Mouse (Mus musculus): Measurements from ENCODE around the gene Mdc1. TPM values are rescaled to one million over a fixed set of nuclear protein-coding genes. Genes with fewer than 3 reads are reported as not detected.
A peak's percentile ranks its signal among the peaks of the same experiment; 100 is the strongest.

Mdc1 gene
- total RNA-seq, 2 experiments from 2014 or later = 5.4 to 6.9 TPM

GRCm38 (mm10) chr17:35821439-35822430 is 19.6 kb upstream of the Mdc1 start, which contains the start of gene Ier3:
Ier3 (plus strand) TSS chr17:35821684.
- peak; percentile 83 for DNase-seq

GRCm38 (mm10) chr17:35822564-35822963 is 18.8 kb upstream of the Mdc1 start:
- no peak for DNase-seq
- intact Hi-C loops (cut with DNase I; ENCODE audit: low total_unique reads) = no loop called here

More at GRCm38 (mm10) chr17:35821439-35822430, 19.6 kb upstream of the Mdc1 start, which contains the start of gene Ier3:
- intact Hi-C loops (cut with DNase I; ENCODE audit: low total_unique reads) = no loop called here

- intact Hi-C loops (cut with DNase I; ENCODE audit: low total_unique reads) = no loop called here
- DNase-seq = peak; percentile 89
Observed at GRCm38 (mm10) chr17:35822964-35823937, 18.1 kb upstream of the Mdc1 start, which contains the start of gene Flot1. Flot1 (plus strand) TSS chr17:35823230.

GRCm38 (mm10) chr17:35824402-35824801 is 16.9 kb upstream of the Mdc1 start:
- no peak for DNase-seq
- intact Hi-C loops (cut with DNase I; ENCODE audit: low total_unique reads) = no loop called here

- intact Hi-C loops (cut with DNase I; ENCODE audit: low total_unique reads) = loop anchor here (5.0 kb wide), 1 partner anchor 83 kb away; no protein-coding TSS in a partner anchor
- no peak for DNase-seq
Observed at GRCm38 (mm10) chr17:35825109-35825850, 16.0 kb upstream of the Mdc1 start.

GRCm38 (mm10) chr17:35829737-35830136 is 11.6 kb upstream of the Mdc1 start:
- DNase-seq = peak; percentile 86

GRCm38 (mm10) chr17:35832400-35833238 is 8.7 kb upstream of the Mdc1 start:
- intact Hi-C loops (cut with DNase I; ENCODE audit: low total_unique reads) = no loop called here

More at GRCm38 (mm10) chr17:35829737-35830136, 11.6 kb upstream of the Mdc1 start:
- intact Hi-C loops (cut with DNase I; ENCODE audit: low total_unique reads) = loop anchor here (5.0 kb wide), 1 partner anchor 87 kb away; no protein-coding TSS in a partner anchor

GRCm38 (mm10) chr17:35833239-35833751 is 8.0 kb upstream of the Mdc1 start:
- intact Hi-C loops (cut with DNase I; ENCODE audit: low total_unique reads) = no loop called here
- DNase-seq = no peak

More at GRCm38 (mm10) chr17:35832400-35833238, 8.7 kb upstream of the Mdc1 start:
- no peak for DNase-seq

- no peak for DNase-seq
- intact Hi-C loops (cut with DNase I; ENCODE audit: low total_unique reads) = loop anchor here (2.0 kb wide), 1 partner anchor 39 kb away; no protein-coding TSS in a partner anchor
Observed at GRCm38 (mm10) chr17:35833894-35834293, 7.4 kb upstream of the Mdc1 start.

GRCm38 (mm10) chr17:35834696-35835422 is 6.5 kb upstream of the Mdc1 start:
- intact Hi-C loops (cut with DNase I; ENCODE audit: low total_unique reads) = loop anchor here (2.0 kb wide), 1 partner anchor 38 kb away; no protein-coding TSS in a partner anchor
- no peak for DNase-seq

GRCm38 (mm10) chr17:35835424-35836140 is 5.7 kb upstream of the Mdc1 start:
- intact Hi-C loops (cut with DNase I; ENCODE audit: low total_unique reads) = loop anchor here (2.0 kb wide), 1 partner anchor 37 kb away; no protein-coding TSS in a partner anchor
- peak; percentile 20 for DNase-seq

- peak; percentile 78 for DNase-seq
- intact Hi-C loops (cut with DNase I; ENCODE audit: low total_unique reads) = no loop called here
Observed at GRCm38 (mm10) chr17:35836178-35836965, 4.9 kb upstream of the Mdc1 start.

GRCm38 (mm10) chr17:35836991-35837422 is 4.3 kb upstream of the Mdc1 start:
- DNase-seq = peak; percentile 85
- intact Hi-C loops (cut with DNase I; ENCODE audit: low total_unique reads) = no loop called here

- DNase-seq = peak; percentile 51
- intact Hi-C loops (cut with DNase I; ENCODE audit: low total_unique reads) = no loop called here
Observed at GRCm38 (mm10) chr17:35837487-35837886, 3.8 kb upstream of the Mdc1 start.

- peak; percentile 97 for DNase-seq
- intact Hi-C loops (cut with DNase I; ENCODE audit: low total_unique reads) = no loop called here
Observed at GRCm38 (mm10) chr17:35838122-35838544, 3.2 kb upstream of the Mdc1 start, which contains the start of gene Tubb5. Tubb5 (minus strand) TSS chr17:35838306.

All from gastrocnemius, postnatal 14 days (tissue).